Mouse (Mus musculus) midbrain, postnatal 0 days (tissue): Measurements from ENCODE around the gene Ppt2. TPM values are rescaled to one million over a fixed set of nuclear protein-coding genes. Genes with fewer than 3 reads are reported as not detected.

Experiments
- ATAC-seq: fragments of 200-750 bp; cut with Nextera tagmentation; 2 replicates; pipeline ENCODE4 v1.8.0; 2017; ENCODE audit warnings: moderate number of reproducible peaks, mild to moderate bottlenecking, moderate TSS enrichment, moderate library complexity; ENCODE audit not compliant: low FRiP score
- DNase-seq: peaks from one replicate; pipeline ENCODE4 v3.0.0-alpha.2; 2015; ENCODE audit warnings: low spot score
- H3K27ac ChIP-seq: fragments of 300-500 bp; sonication (generic); 2 replicates; pipeline ENCODE4 v1.5.1; 2014; ENCODE audit warnings: low read depth, mild to moderate bottlenecking, low read length, mixed read lengths
- H3K27me3 ChIP-seq: fragments of 300-500 bp; sonication (generic); 2 replicates; pipeline ENCODE4 v1.6.1; 2014; ENCODE audit warnings: low read length, control low read depth, mixed read lengths; ENCODE audit not compliant: insufficient read depth
- H3K36me3 ChIP-seq: fragments of 300-500 bp; sonication (generic); 2 replicates; pipeline ENCODE4 v1.6.1; 2014; ENCODE audit warnings: low read length, control low read depth, mixed read lengths; ENCODE audit not compliant: insufficient read depth
- H3K4me1 ChIP-seq: fragments of 300-500 bp; sonication (generic); 2 replicates; pipeline ENCODE4 v1.6.1; 2014; ENCODE audit warnings: mild to moderate bottlenecking, control low read depth, antibody characterized with exemption, low read length, mixed read lengths; ENCODE audit not compliant: insufficient read depth
- H3K4me2 ChIP-seq: fragments of 300-500 bp; sonication (generic); 2 replicates; pipeline ENCODE4 v1.6.1; 2014; ENCODE audit warnings: low read depth, mild to moderate bottlenecking, low read length, mixed read lengths; ENCODE audit not compliant: poor library complexity, severe bottlenecking
- H3K4me3 ChIP-seq: fragments of 300-500 bp; sonication (generic); 2 replicates; pipeline ENCODE4 v1.5.1; 2014; ENCODE audit warnings: low read depth, mild to moderate bottlenecking, low read length, moderate library complexity
- H3K9ac ChIP-seq: fragments of 300-500 bp; sonication (generic); replicated peaks from 2 replicates; pipeline ENCODE4 v1.6.1; 2014; ENCODE audit warnings: mild to moderate bottlenecking, low read length, moderate library complexity, mixed read lengths; ENCODE audit not compliant: poor library complexity, severe bottlenecking
- H3K9me3 ChIP-seq: fragments of 300-500 bp; sonication (generic); 2 replicates; pipeline ENCODE4 v1.6.1; 2016; ENCODE audit warnings: low read length, control low read depth
- CTCF ChIP-seq: IDR thresholded peaks from 2 replicates; pipeline ENCODE4 v1.5.1; 2016; ENCODE audit warnings: antibody characterized with exemption, mild to moderate bottlenecking
- WGBS: fragments of 180-500 bp; shearing (Covaris S2); extraction: QIAGEN DNeasy Blood & Tissue Kit; methylation state at CpG from one replicate; pipeline ENCODE4 v1.1.7; 2014; 5-methylcytosine and 5-hydroxymethylcytosine counted together
- polyA plus RNA-seq: library from polyadenylated mRNA; unstranded; fragments of >200 nt; fragmentation: Nextera tagmentation; extraction: Ambion mirVana; gene quantifications from 2 replicates; pipeline ENCODE4 v1.2.1, GENCODE M21; 2015
- total RNA-seq: library from RNA; depleted of rRNA; stranded (reverse); fragments of >200 nt; gene quantifications from 2 replicates; pipeline ENCODE4 v1.2.3, GENCODE M21; 2014

Ppt2 gene
- total and polyA plus RNA-seq, 2 experiments from 2014 or later = 18.0 to 31.0 TPM

- Histone ChIP-seq H3K27me3 (no peaks in the 10 kb centered on the region), H3K9ac (no peak overlapping the region), H3K4me1 (peaks cover 17% of the 10 kb centered on the region; the same call in 1 of the 2 replicates), H3K4me2 (no peak overlapping the region), H3K4me3 (no peak overlapping the region), H3K27ac (no peak overlapping the region), H3K36me3 (no peaks in the 10 kb centered on the region), H3K9me3 (no peaks in the 10 kb centered on the region)
- 81% methylated on average over 5 of the region's 8 CpGs for WGBS
- DNase-seq (no peak), ATAC-seq (no peak)
- TF ChIP-seq CTCF = no peak
These were observed 44.5 kb downstream of the Ppt2 start for GRCm38 (mm10) chr17:34583819-34584218.

- Histone ChIP-seq H3K4me1 (peaks cover 16% of the 10 kb centered on the region; the same call in 1 of the 2 replicates), H3K9ac (no peak overlapping the region), H3K27me3 (no peaks in the 10 kb centered on the region), H3K4me2 (no peak overlapping the region), H3K36me3 (no peaks in the 10 kb centered on the region), H3K9me3 (no peaks in the 10 kb centered on the region), H3K4me3 (no peak overlapping the region), H3K27ac (no peak overlapping the region)
- TF ChIP-seq CTCF = no peak
- WGBS = 70% methylated on average over 7 of the region's 7 CpGs
- peak; percentile 30 for DNase-seq
- no peak for ATAC-seq
These were observed 44.9 kb downstream of the Ppt2 start for GRCm38 (mm10) chr17:34583397-34583796.

- no peak overlapping the region for H3K4me2 ChIP-seq
- no peak for TF ChIP-seq CTCF
- H3K9me3 ChIP-seq = no peaks in the 10 kb centered on the region
- no peaks in the 10 kb centered on the region for H3K27me3 ChIP-seq
- no peak overlapping the region for H3K9ac ChIP-seq
- peaks cover 10% of the 10 kb centered on the region; the same call in 1 of the 2 replicates for H3K4me1 ChIP-seq
- 92% methylated on average over 12 of the region's 12 CpGs for WGBS
- H3K27ac ChIP-seq = no peak overlapping the region
- DNase-seq = no peak
- H3K36me3 ChIP-seq = no peaks in the 10 kb centered on the region
- no peak for ATAC-seq
- no peak overlapping the region for H3K4me3 ChIP-seq
These were observed 45.8 kb downstream of the Ppt2 start for GRCm38 (mm10) chr17:34582528-34582927.

- H3K9ac ChIP-seq = no peak overlapping the region
- no peak for TF ChIP-seq CTCF
- H3K4me2 ChIP-seq = no peak overlapping the region
- no peaks in the 10 kb centered on the region for H3K4me1 ChIP-seq
- H3K4me3 ChIP-seq = no peak overlapping the region
- WGBS = 87% methylated on average over 3 of the region's 3 CpGs
- no peaks in the 10 kb centered on the region for H3K27me3 ChIP-seq
- H3K9me3 ChIP-seq = no peaks in the 10 kb centered on the region
- no peak overlapping the region for H3K27ac ChIP-seq
- no peak for ATAC-seq
- no peak for DNase-seq
- H3K36me3 ChIP-seq = no peaks in the 10 kb centered on the region
These were observed 50.2 kb downstream of the Ppt2 start for GRCm38 (mm10) chr17:34578070-34578469.

- no peaks in the 10 kb centered on the region for H3K4me1 ChIP-seq
- H3K27ac ChIP-seq = no peak overlapping the region
- no peak overlapping the region for H3K4me3 ChIP-seq
- H3K4me2 ChIP-seq = no peak overlapping the region
- H3K9ac ChIP-seq = no peak overlapping the region
- DNase-seq (no peak), ATAC-seq (no peak)
- TF ChIP-seq CTCF = no peak
- H3K9me3 ChIP-seq = no peaks in the 10 kb centered on the region
- H3K27me3 ChIP-seq = no peaks in the 10 kb centered on the region
- WGBS = 71% methylated on average over 5 of the region's 5 CpGs
- no peaks in the 10 kb centered on the region for H3K36me3 ChIP-seq
These were observed 51.7 kb downstream of the Ppt2 start for GRCm38 (mm10) chr17:34576577-34576976.

- 9% methylated on average over 15 of the region's 15 CpGs for WGBS
- Histone ChIP-seq H3K4me1 (no peaks in the 10 kb centered on the region), H3K9me3 (no peaks in the 10 kb centered on the region), H3K4me3 (no peak overlapping the region), H3K9ac (0 out of 2 replicates have a peak overlapping the region, but pooled peaks have one; percentile 8), H3K4me2 (no peak overlapping the region), H3K27me3 (no peaks in the 10 kb centered on the region), H3K27ac (no peak overlapping the region), H3K36me3 (no peaks in the 10 kb centered on the region)
- peak; percentile 24; the same call in 1 of the 2 replicates for ATAC-seq
- TF ChIP-seq CTCF = peak; percentile 46
- DNase-seq = peak; percentile 10
These were observed 55.9 kb downstream of the Ppt2 start for GRCm38 (mm10) chr17:34572361-34572760.
